Mouse (Mus musculus): ENCODE data around the gene Pygo1.

Pygo1 gene

GRCm38 (mm10) chr9:72925021-72925934 is at the start of gene Pygo1:
Gene Pygo1, plus strand, starts transcription at chr9:72925645.
- TF ChIP-seq GATA4 (IDR thresholded peaks at IDR 0.05; ENCODE audit: insufficient replicate concordance, low read length): no peak

- TF ChIP-seq GATA4 (IDR thresholded peaks at IDR 0.05; ENCODE audit: insufficient replicate concordance, low read length): no peak
Measured at GRCm38 (mm10) chr9:72875878-72876277, 49.6 kb upstream of the Pygo1 start.

- no peak for TF ChIP-seq GATA4 (IDR thresholded peaks at IDR 0.05; ENCODE audit: insufficient replicate concordance, low read length)
Measured at GRCm38 (mm10) chr9:72877905-72878304, 47.5 kb upstream of the Pygo1 start.

- no peak for TF ChIP-seq GATA4 (IDR thresholded peaks at IDR 0.05; ENCODE audit: insufficient replicate concordance, low read length)
Measured at GRCm38 (mm10) chr9:72878656-72879055, 46.8 kb upstream of the Pygo1 start.

- TF ChIP-seq GATA4 (IDR thresholded peaks at IDR 0.05; ENCODE audit: insufficient replicate concordance, low read length): no peak
Measured at GRCm38 (mm10) chr9:72879601-72880000, 45.8 kb upstream of the Pygo1 start.

GRCm38 (mm10) chr9:72880225-72880960 is 45.1 kb upstream of the Pygo1 start:
- peak; percentile 39; the same call in 1 of the 2 replicates for TF ChIP-seq GATA4 (IDR thresholded peaks at IDR 0.05; ENCODE audit: insufficient replicate concordance, low read length)

- peak; percentile 95 for TF ChIP-seq GATA4 (IDR thresholded peaks at IDR 0.05; ENCODE audit: insufficient replicate concordance, low read length)
Measured at GRCm38 (mm10) chr9:72881026-72881768, 44.2 kb upstream of the Pygo1 start.

- TF ChIP-seq GATA4 (IDR thresholded peaks at IDR 0.05; ENCODE audit: insufficient replicate concordance, low read length): no peak
Measured at GRCm38 (mm10) chr9:72883940-72884339, 41.5 kb upstream of the Pygo1 start.

GRCm38 (mm10) chr9:72889777-72890176 is 35.7 kb upstream of the Pygo1 start:
- no peak for TF ChIP-seq GATA4 (IDR thresholded peaks at IDR 0.05; ENCODE audit: insufficient replicate concordance, low read length)

- no peak for TF ChIP-seq GATA4 (IDR thresholded peaks at IDR 0.05; ENCODE audit: insufficient replicate concordance, low read length)
Measured at GRCm38 (mm10) chr9:72890499-72891085, 34.9 kb upstream of the Pygo1 start.

GRCm38 (mm10) chr9:72892761-72893160 is 32.7 kb upstream of the Pygo1 start:
- TF ChIP-seq GATA4 (IDR thresholded peaks at IDR 0.05; ENCODE audit: insufficient replicate concordance, low read length): no peak

GRCm38 (mm10) chr9:72894796-72895352 is 30.6 kb upstream of the Pygo1 start:
- TF ChIP-seq GATA4 (IDR thresholded peaks at IDR 0.05; ENCODE audit: insufficient replicate concordance, low read length): no peak

- TF ChIP-seq GATA4 (IDR thresholded peaks at IDR 0.05; ENCODE audit: insufficient replicate concordance, low read length): no peak
Measured at GRCm38 (mm10) chr9:72902057-72902456, 23.4 kb upstream of the Pygo1 start.

GRCm38 (mm10) chr9:72902611-72903010 is 22.8 kb upstream of the Pygo1 start:
- no peak for TF ChIP-seq GATA4 (IDR thresholded peaks at IDR 0.05; ENCODE audit: insufficient replicate concordance, low read length)

- TF ChIP-seq GATA4 (IDR thresholded peaks at IDR 0.05; ENCODE audit: insufficient replicate concordance, low read length): no peak
Measured at GRCm38 (mm10) chr9:72906693-72907103, 18.7 kb upstream of the Pygo1 start.
